Mouse (Mus musculus): ENCODE data around the gene 2610528J11Rik. TPM values are rescaled to one million over a fixed set of nuclear protein-coding genes. Genes with fewer than 3 reads are reported as not detected.

Gene 2610528J11Rik
- polyA plus RNA-seq, 1 experiment, result not detected

DNA sequence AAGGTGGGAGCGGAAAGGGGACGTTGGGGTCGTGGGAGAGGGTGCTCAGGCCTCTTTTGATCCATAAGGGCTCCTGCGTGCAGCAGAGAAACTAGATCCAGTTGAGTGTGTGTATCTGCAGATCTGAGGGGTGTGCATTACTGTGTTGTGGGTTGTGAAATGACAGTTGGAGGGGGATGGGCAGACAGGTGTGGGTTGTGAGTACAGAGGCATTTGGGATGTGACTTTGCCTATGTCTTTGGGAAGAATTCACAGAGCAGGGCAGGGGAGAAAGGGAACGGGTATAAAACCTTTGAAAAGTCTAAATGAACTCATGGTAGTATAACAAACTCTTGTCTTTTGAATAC is 509 bp downstream of the 2610528J11Rik start:
- TF ChIP-seq SRF (IDR thresholded peaks at IDR 0.05; ENCODE audit: control insufficient read depth, insufficient read length, low read depth), result no peak
- no peak for TF ChIP-seq REST (IDR thresholded peaks at IDR 0.05; ENCODE audit: insufficient read depth, insufficient read length)
- TF ChIP-seq MAX (IDR thresholded peaks at IDR 0.05; ENCODE audit: low read depth), result no peak
- TF ChIP-seq TCF3 (IDR thresholded peaks at IDR 0.05; ENCODE audit: insufficient read length, low read depth), result no peak
- TF ChIP-seq E2F4 (IDR thresholded peaks at IDR 0.05; ENCODE audit: insufficient read depth), result no peak
- no peak for TF ChIP-seq USF1 (IDR thresholded peaks at IDR 0.05; ENCODE audit: low read depth)
- TF ChIP-seq MYOG (IDR thresholded peaks at IDR 0.05; ENCODE audit: control insufficient read depth in 1 of 3, insufficient read depth in 1 of 3, insufficient read length in 2 of 3, low read depth in 2 of 3), result no peak
- no peak for TF ChIP-seq CEBPB (IDR thresholded peaks at IDR 0.05; ENCODE audit: insufficient read depth, poor library complexity, severe bottlenecking)
- TF ChIP-seq POLR2AphosphoS2 (IDR thresholded peaks at IDR 0.05; ENCODE audit: insufficient read length, low read depth), result no peak
- TF ChIP-seq MYOD1 (IDR thresholded peaks at IDR 0.05; ENCODE audit: control insufficient read depth in 1 of 3, insufficient read length in 2 of 3, low read depth in 2 of 3), result no peak
- no peak for TF ChIP-seq POLR2A (IDR thresholded peaks at IDR 0.05; ENCODE audit: insufficient read length, low read depth)
- no peak for TF ChIP-seq TCF12 (IDR thresholded peaks at IDR 0.05; ENCODE audit: insufficient read depth, poor library complexity, severe bottlenecking)
- Histone ChIP-seq H3K79me2 (ENCODE audit: control insufficient read depth, insufficient read depth) (no peaks in the 10 kb centered on the region), H3K4me2 (ENCODE audit: low read depth) (no peak overlapping the region), H3K36me3 (ENCODE audit: control insufficient read depth, insufficient read depth) (no peaks in the 10 kb centered on the region), H3ac (ENCODE audit: control insufficient read depth, insufficient read length) (no peak overlapping the region), H3K27me3 (ENCODE audit: control insufficient read depth, insufficient read depth, insufficient read length) (peaks cover 58% of the 10 kb centered on the region), H3K4me3 (no peak overlapping the region)

DNA sequence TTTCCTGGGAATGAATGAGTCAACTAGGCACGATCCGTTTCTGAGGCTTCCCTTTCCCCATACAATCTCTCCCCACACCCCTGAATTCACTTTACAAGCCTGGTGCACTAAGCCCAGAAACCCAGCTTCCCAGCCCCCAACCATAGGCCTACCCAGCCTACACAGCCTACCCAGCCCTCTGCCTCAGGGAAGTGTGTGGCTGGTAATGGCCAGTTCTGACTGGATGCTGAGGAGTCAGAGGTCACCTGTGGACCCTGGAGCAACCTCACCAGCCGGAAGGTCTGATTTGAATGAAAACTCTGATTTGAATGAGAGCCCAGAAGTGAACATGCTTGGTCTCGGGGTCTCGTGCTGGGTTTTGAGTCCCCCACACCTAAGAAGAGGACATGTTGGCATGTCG is 921 bp downstream of the 2610528J11Rik start:
- TF ChIP-seq POLR2AphosphoS2 (IDR thresholded peaks at IDR 0.05; ENCODE audit: insufficient read length, low read depth), result no peak
- TF ChIP-seq E2F4 (IDR thresholded peaks at IDR 0.05; ENCODE audit: insufficient read depth), result no peak
- no peak for TF ChIP-seq USF1 (IDR thresholded peaks at IDR 0.05; ENCODE audit: low read depth)
- TF ChIP-seq TCF3 (IDR thresholded peaks at IDR 0.05; ENCODE audit: insufficient read length, low read depth), result no peak
- TF ChIP-seq MYOD1 (IDR thresholded peaks at IDR 0.05; ENCODE audit: control insufficient read depth in 1 of 3, insufficient read length in 2 of 3, low read depth in 2 of 3), result no peak
- TF ChIP-seq CEBPB (IDR thresholded peaks at IDR 0.05; ENCODE audit: insufficient read depth, poor library complexity, severe bottlenecking), result no peak
- TF ChIP-seq POLR2A (IDR thresholded peaks at IDR 0.05; ENCODE audit: insufficient read length, low read depth), result no peak
- TF ChIP-seq MYOG (IDR thresholded peaks at IDR 0.05; ENCODE audit: control insufficient read depth in 1 of 3, insufficient read depth in 1 of 3, insufficient read length in 2 of 3, low read depth in 2 of 3), result no peak
- TF ChIP-seq REST (IDR thresholded peaks at IDR 0.05; ENCODE audit: insufficient read depth, insufficient read length), result no peak
- no peak for TF ChIP-seq TCF12 (IDR thresholded peaks at IDR 0.05; ENCODE audit: insufficient read depth, poor library complexity, severe bottlenecking)
- no peak for TF ChIP-seq MAX (IDR thresholded peaks at IDR 0.05; ENCODE audit: low read depth)
- no peak for TF ChIP-seq SRF (IDR thresholded peaks at IDR 0.05; ENCODE audit: control insufficient read depth, insufficient read length, low read depth)

DNA sequence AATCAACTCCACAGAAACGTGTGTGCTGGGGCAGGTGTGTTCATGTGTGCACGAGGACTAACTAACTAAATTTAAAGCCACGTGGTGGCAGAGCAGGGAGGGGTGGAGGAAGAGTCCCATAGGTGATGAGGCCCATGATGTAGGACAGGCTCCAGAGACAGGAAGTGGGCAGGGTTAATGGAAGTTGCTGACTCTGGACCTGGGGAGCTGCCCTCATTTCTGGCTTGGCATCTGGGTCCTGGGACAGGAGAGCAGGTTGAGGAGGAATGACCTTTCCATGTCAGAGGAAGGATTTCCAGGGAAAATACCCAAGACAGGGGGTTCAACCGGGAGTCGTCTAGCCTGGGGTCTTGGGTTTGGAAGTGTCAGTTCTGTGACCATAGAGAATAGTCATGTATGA is 5.9 kb downstream of the 2610528J11Rik start:
- H3K79me2 ChIP-seq (ENCODE audit: control insufficient read depth, insufficient read depth), result no peaks in the 10 kb centered on the region
- TF ChIP-seq MYOD1 (IDR thresholded peaks at IDR 0.05; ENCODE audit: control insufficient read depth in 1 of 3, insufficient read length in 2 of 3, low read depth in 2 of 3) (no peak), TCF3 (IDR thresholded peaks at IDR 0.05; ENCODE audit: insufficient read length, low read depth) (no peak), E2F4 (IDR thresholded peaks at IDR 0.05; ENCODE audit: insufficient read depth) (no peak), SRF (IDR thresholded peaks at IDR 0.05; ENCODE audit: control insufficient read depth, insufficient read length, low read depth) (no peak), MAX (IDR thresholded peaks at IDR 0.05; ENCODE audit: low read depth) (no peak), CEBPB (IDR thresholded peaks at IDR 0.05; ENCODE audit: insufficient read depth, poor library complexity, severe bottlenecking) (no peak), REST (IDR thresholded peaks at IDR 0.05; ENCODE audit: insufficient read depth, insufficient read length) (no peak), MYOG (IDR thresholded peaks at IDR 0.05; ENCODE audit: control insufficient read depth in 1 of 3, insufficient read depth in 1 of 3, insufficient read length in 2 of 3, low read depth in 2 of 3) (no peak), POLR2A (IDR thresholded peaks at IDR 0.05; ENCODE audit: insufficient read length, low read depth) (no peak), TCF12 (IDR thresholded peaks at IDR 0.05; ENCODE audit: insufficient read depth, poor library complexity, severe bottlenecking) (no peak), USF1 (IDR thresholded peaks at IDR 0.05; ENCODE audit: low read depth) (no peak), POLR2AphosphoS2 (IDR thresholded peaks at IDR 0.05; ENCODE audit: insufficient read length, low read depth) (no peak)
- no peak overlapping the region for H3K4me2 ChIP-seq (ENCODE audit: low read depth)
- H3ac ChIP-seq (ENCODE audit: control insufficient read depth, insufficient read length), result no peak overlapping the region
- no peak overlapping the region for H3K4me3 ChIP-seq
- peaks cover 56% of the 10 kb centered on the region for H3K27me3 ChIP-seq (ENCODE audit: control insufficient read depth, insufficient read depth, insufficient read length)
- no peaks in the 10 kb centered on the region for H3K36me3 ChIP-seq (ENCODE audit: control insufficient read depth, insufficient read depth)

More for the DNA sequence above, 921 bp downstream of the 2610528J11Rik start:
- no peaks in the 10 kb centered on the region for H3K36me3 ChIP-seq (ENCODE audit: control insufficient read depth, insufficient read depth)
- no peak overlapping the region for H3K4me2 ChIP-seq (ENCODE audit: low read depth)
- H3K4me3 ChIP-seq, result no peak overlapping the region
- no peaks in the 10 kb centered on the region for H3K79me2 ChIP-seq (ENCODE audit: control insufficient read depth, insufficient read depth)
- H3K27me3 ChIP-seq (ENCODE audit: control insufficient read depth, insufficient read depth, insufficient read length), result peaks cover 57% of the 10 kb centered on the region
- no peak overlapping the region for H3ac ChIP-seq (ENCODE audit: control insufficient read depth, insufficient read length)

DNA sequence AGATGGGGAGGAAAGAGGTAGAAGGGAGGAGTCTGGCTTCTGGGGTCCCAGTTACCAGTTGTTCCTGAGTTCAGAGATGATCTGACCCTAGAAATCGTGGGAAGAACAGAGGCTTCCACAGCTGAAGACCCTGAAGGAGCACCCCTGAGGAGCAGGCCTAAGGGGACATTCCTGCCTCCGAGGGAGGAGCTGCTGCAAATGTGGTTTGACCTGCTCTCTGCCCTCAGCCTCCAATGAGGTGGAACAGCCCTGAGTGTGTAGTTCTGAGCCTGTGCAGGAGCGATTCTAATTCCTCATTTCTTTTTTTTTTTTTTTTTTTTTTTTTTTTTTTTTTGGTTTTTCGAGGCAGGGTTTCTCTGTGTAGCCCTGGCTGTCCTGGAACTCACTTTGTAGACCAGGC is 6.4 kb downstream of the 2610528J11Rik start:
- TF ChIP-seq POLR2A (IDR thresholded peaks at IDR 0.05; ENCODE audit: insufficient read length, low read depth) (no peak), E2F4 (IDR thresholded peaks at IDR 0.05; ENCODE audit: insufficient read depth) (no peak), SRF (IDR thresholded peaks at IDR 0.05; ENCODE audit: control insufficient read depth, insufficient read length, low read depth) (no peak), USF1 (IDR thresholded peaks at IDR 0.05; ENCODE audit: low read depth) (no peak), POLR2AphosphoS2 (IDR thresholded peaks at IDR 0.05; ENCODE audit: insufficient read length, low read depth) (no peak), TCF12 (IDR thresholded peaks at IDR 0.05; ENCODE audit: insufficient read depth, poor library complexity, severe bottlenecking) (no peak), MYOG (IDR thresholded peaks at IDR 0.05; ENCODE audit: control insufficient read depth in 1 of 3, insufficient read depth in 1 of 3, insufficient read length in 2 of 3, low read depth in 2 of 3) (no peak), MYOD1 (IDR thresholded peaks at IDR 0.05; ENCODE audit: control insufficient read depth in 1 of 3, insufficient read length in 2 of 3, low read depth in 2 of 3) (no peak), CEBPB (IDR thresholded peaks at IDR 0.05; ENCODE audit: insufficient read depth, poor library complexity, severe bottlenecking) (no peak), REST (IDR thresholded peaks at IDR 0.05; ENCODE audit: insufficient read depth, insufficient read length) (no peak), TCF3 (IDR thresholded peaks at IDR 0.05; ENCODE audit: insufficient read length, low read depth) (no peak), MAX (IDR thresholded peaks at IDR 0.05; ENCODE audit: low read depth) (no peak)
- H3K4me3 ChIP-seq, result no peak overlapping the region
- no peaks in the 10 kb centered on the region for H3K79me2 ChIP-seq (ENCODE audit: control insufficient read depth, insufficient read depth)
- no peak overlapping the region for H3K4me2 ChIP-seq (ENCODE audit: low read depth)
- H3K36me3 ChIP-seq (ENCODE audit: control insufficient read depth, insufficient read depth), result no peaks in the 10 kb centered on the region
- H3K27me3 ChIP-seq (ENCODE audit: control insufficient read depth, insufficient read depth, insufficient read length), result peaks cover 55% of the 10 kb centered on the region
- H3ac ChIP-seq (ENCODE audit: control insufficient read depth, insufficient read length), result no peak overlapping the region

Measured in myocyte (in vitro differentiated cells).